Mouse (Mus musculus): Measurements from ENCODE around the gene Bach2.

GRCm38 (mm10) chr4:32569054-32569453 lies 330.4 kb downstream of the Bach2 start:
- TF ChIP-seq CTCF (IDR thresholded peaks at IDR 0.05; ENCODE audit: low read depth) (no peak), EP300 (IDR thresholded peaks at IDR 0.05; ENCODE audit: low read depth) (no peak)
